Mouse (Mus musculus): ENCODE results near the gene Avpi1. TPM values are rescaled to one million over a fixed set of nuclear protein-coding genes. Genes with fewer than 3 reads are reported as not detected.
A peak's percentile ranks its signal among the peaks of the same experiment; 100 is the strongest.
"Not testable (repeated sequence)": the region's sequence is repeated elsewhere in the genome, so short reads cannot be mapped to it uniquely, and the experiment has no call there.

Gene Avpi1
- polyA plus RNA-seq, 1 experiment from 2014 or later: 43.8 TPM

DNA sequence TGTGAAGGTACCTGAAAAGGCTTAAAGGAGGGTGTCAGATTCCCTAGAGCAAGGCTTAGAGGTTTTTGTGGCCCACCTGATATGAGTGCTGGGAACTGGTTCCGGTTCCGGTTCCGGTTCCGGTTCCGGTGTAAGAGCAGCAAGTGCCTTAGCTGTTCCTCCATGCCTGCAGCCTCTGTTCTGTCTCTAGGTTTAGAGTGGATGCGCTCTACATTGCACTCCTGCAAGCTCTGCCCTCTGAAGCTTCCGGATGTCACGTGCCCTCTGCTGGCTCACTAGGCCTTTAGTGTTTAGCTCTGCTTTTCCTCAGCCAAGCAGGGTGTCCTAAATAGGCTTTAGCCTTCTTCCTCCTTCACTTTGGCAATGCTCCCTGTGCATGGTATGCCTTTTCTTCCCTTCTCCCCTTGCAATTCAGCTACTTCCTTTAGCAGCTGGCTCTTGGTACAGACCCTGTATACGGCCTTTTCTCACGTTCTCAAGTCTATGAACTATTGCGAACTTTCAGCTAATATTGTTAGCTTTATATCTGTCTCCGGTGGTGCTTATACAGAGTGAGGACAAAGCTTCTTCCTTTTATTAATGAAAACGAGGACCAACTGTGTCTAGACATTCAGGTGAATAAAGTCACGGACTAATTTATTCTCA is 39.6 kb downstream of the Avpi1 start:
- no peaks in the 10 kb centered on the region for H3K36me3 ChIP-seq (ENCODE audit: control insufficient read depth, insufficient read depth, low read length)
- H3K27ac ChIP-seq (ENCODE audit: low read length): peak overlapping the region; percentile 96
- H3K4me2 ChIP-seq (ENCODE audit: low read depth, low read length): peak overlapping the region; percentile 72
- no peak for ATAC-seq
- WGBS: 20% methylated on average over 14 of the region's 14 CpGs
- H3K9me3 ChIP-seq (ENCODE audit: control insufficient read depth, low read length): no peaks in the 10 kb centered on the region
- peak overlapping the region; percentile 57; the same call in 1 of the 2 replicates for H3K9ac ChIP-seq (ENCODE audit: low read depth, low read length)
- H3K27me3 ChIP-seq (replicated peaks; ENCODE audit: control insufficient read depth, insufficient read depth, low read length): no peaks in the 10 kb centered on the region
- peak overlapping the region; percentile 48; the same call in 1 of the 2 replicates for H3K4me3 ChIP-seq (ENCODE audit: low read length)
- H3K4me1 ChIP-seq (ENCODE audit: control insufficient read depth, insufficient read depth, low read length): peaks cover 19% of the 10 kb centered on the region

- WGBS: under 1% methylated on average over 21 of the region's 21 CpGs
- H3K4me3 ChIP-seq (ENCODE audit: low read length): peak within 1 kb of the TSS; percentile 66
- peaks cover 15% of the 10 kb centered on the region for H3K4me1 ChIP-seq (ENCODE audit: control insufficient read depth, insufficient read depth, low read length)
- H3K9ac ChIP-seq (ENCODE audit: low read depth, low read length): peak within 1 kb of the TSS; percentile 73
- H3K27me3 ChIP-seq (replicated peaks; ENCODE audit: control insufficient read depth, insufficient read depth, low read length): no peaks in the 10 kb centered on the region
- H3K4me2 ChIP-seq (ENCODE audit: low read depth, low read length): peak within 1 kb of the TSS; percentile 93
- no peaks in the 10 kb centered on the region for H3K36me3 ChIP-seq (ENCODE audit: control insufficient read depth, insufficient read depth, low read length)
- H3K9me3 ChIP-seq (ENCODE audit: control insufficient read depth, low read length): no peaks in the 10 kb centered on the region
- ATAC-seq: peak; percentile 47
- no peak within 1 kb of the TSS for H3K27ac ChIP-seq (ENCODE audit: low read length)
Observed at GRCm38 (mm10) chr19:42086166-42086565, 42.7 kb downstream of the Avpi1 start, which contains the start of gene Morn4. Gene Morn4 (minus strand): TSS chr19:42086357.

- Histone ChIP-seq H3K36me3 (ENCODE audit: control insufficient read depth, insufficient read depth, low read length) (no peaks in the 10 kb centered on the region), H3K27ac (ENCODE audit: low read length) (no peak overlapping the region), H3K9me3 (ENCODE audit: control insufficient read depth, low read length) (no peaks in the 10 kb centered on the region), H3K9ac (ENCODE audit: low read depth, low read length) (peak overlapping the region; percentile 73), H3K4me1 (ENCODE audit: control insufficient read depth, insufficient read depth, low read length) (peaks cover 14% of the 10 kb centered on the region), H3K4me3 (ENCODE audit: low read length) (peak overlapping the region; percentile 66), H3K4me2 (ENCODE audit: low read depth, low read length) (peak overlapping the region; percentile 93), H3K27me3 (replicated peaks; ENCODE audit: control insufficient read depth, insufficient read depth, low read length) (no peaks in the 10 kb centered on the region)
- ATAC-seq: no peak
- 8% methylated on average over 10 of the region's 10 CpGs for WGBS
Observed at GRCm38 (mm10) chr19:42085690-42086089, 43.2 kb downstream of the Avpi1 start.

DNA sequence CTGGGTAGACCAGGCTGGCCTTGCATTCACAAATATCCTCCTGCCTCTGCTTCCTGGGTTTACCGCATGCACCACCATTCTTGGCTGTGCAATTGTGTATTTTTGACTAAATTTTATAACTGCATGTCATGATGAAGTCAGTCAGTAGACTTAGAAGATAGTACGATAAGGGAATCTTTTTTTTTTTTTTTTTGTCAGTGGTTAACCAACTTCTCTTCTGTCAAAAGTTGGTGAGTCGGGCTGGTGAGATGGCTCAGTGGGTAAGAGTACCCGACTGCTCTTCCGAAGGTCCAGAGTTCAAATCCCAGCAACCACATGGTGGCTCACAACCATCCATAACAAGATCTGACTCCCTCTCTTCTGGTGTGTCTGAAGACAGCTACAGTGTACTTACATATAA is 47.2 kb downstream of the Avpi1 start:
- H3K4me3 ChIP-seq (ENCODE audit: low read length); H3K9me3 ChIP-seq (ENCODE audit: control insufficient read depth, low read length); ATAC-seq; H3K9ac ChIP-seq (ENCODE audit: low read depth, low read length); H3K27me3 ChIP-seq (replicated peaks; ENCODE audit: control insufficient read depth, insufficient read depth, low read length); H3K4me2 ChIP-seq (ENCODE audit: low read depth, low read length); H3K36me3 ChIP-seq (ENCODE audit: control insufficient read depth, insufficient read depth, low read length); H3K27ac ChIP-seq (ENCODE audit: low read length); H3K4me1 ChIP-seq (ENCODE audit: control insufficient read depth, insufficient read depth, low read length): not testable (repeated sequence)
- WGBS: 90% methylated on average over 5 of the region's 5 CpGs

GRCm38 (mm10) chr19:42080469-42080868 is 48.4 kb downstream of the Avpi1 start:
- WGBS: 85% methylated on average over 11 of the region's 11 CpGs

DNA sequence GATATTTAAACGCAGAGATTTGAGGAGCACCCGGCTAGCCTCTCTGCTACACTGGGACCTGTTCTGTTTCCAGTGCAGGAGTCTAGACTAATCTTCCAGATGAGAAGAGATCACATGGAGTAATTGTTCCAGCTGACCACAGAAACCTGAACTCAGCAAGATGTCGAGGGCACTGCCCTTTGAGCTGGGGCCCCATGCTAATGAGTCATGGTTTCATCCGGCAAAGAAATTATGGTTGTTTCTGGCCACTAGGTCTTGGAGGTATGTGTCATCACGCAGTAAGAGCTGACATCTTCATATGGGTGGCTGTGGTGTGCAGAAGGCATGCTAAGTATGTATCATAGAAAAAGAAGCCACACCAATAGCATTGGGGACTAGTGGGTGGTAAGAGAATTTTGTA is 48.9 kb downstream of the Avpi1 start:
- Histone ChIP-seq H3K4me2 (ENCODE audit: low read depth, low read length) (no peak overlapping the region), H3K4me3 (ENCODE audit: low read length) (no peak overlapping the region), H3K36me3 (ENCODE audit: control insufficient read depth, insufficient read depth, low read length) (no peaks in the 10 kb centered on the region), H3K4me1 (ENCODE audit: control insufficient read depth, insufficient read depth, low read length) (no peaks in the 10 kb centered on the region), H3K27me3 (replicated peaks; ENCODE audit: control insufficient read depth, insufficient read depth, low read length) (no peaks in the 10 kb centered on the region), H3K9ac (ENCODE audit: low read depth, low read length) (no peak overlapping the region), H3K27ac (ENCODE audit: low read length) (peak overlapping the region; percentile 24; the same call in 1 of the 2 replicates), H3K9me3 (ENCODE audit: control insufficient read depth, low read length) (no peaks in the 10 kb centered on the region)
- 68% methylated on average over 5 of the region's 5 CpGs for WGBS
- peak; percentile 75 for ATAC-seq

More at GRCm38 (mm10) chr19:42080469-42080868, 48.4 kb downstream of the Avpi1 start:
- H3K36me3 ChIP-seq (ENCODE audit: control insufficient read depth, insufficient read depth, low read length): no peaks in the 10 kb centered on the region
- peaks cover under 1% of the 10 kb centered on the region; the same call in 1 of the 2 replicates for H3K4me1 ChIP-seq (ENCODE audit: control insufficient read depth, insufficient read depth, low read length)
- H3K9ac ChIP-seq (ENCODE audit: low read depth, low read length): no peak overlapping the region
- no peak overlapping the region for H3K4me2 ChIP-seq (ENCODE audit: low read depth, low read length)
- no peaks in the 10 kb centered on the region for H3K27me3 ChIP-seq (replicated peaks; ENCODE audit: control insufficient read depth, insufficient read depth, low read length)
- no peaks in the 10 kb centered on the region for H3K9me3 ChIP-seq (ENCODE audit: control insufficient read depth, low read length)
- no peak overlapping the region for H3K4me3 ChIP-seq (ENCODE audit: low read length)
- no peak for ATAC-seq
- no peak overlapping the region for H3K27ac ChIP-seq (ENCODE audit: low read length)

- no peaks in the 10 kb centered on the region for H3K36me3 ChIP-seq (ENCODE audit: control insufficient read depth, insufficient read depth, low read length)
- H3K9me3 ChIP-seq (ENCODE audit: control insufficient read depth, low read length): no peaks in the 10 kb centered on the region
- H3K27ac ChIP-seq (ENCODE audit: low read length): no peak overlapping the region
- H3K4me3 ChIP-seq (ENCODE audit: low read length): no peak overlapping the region
- H3K4me2 ChIP-seq (ENCODE audit: low read depth, low read length): no peak overlapping the region
- no peaks in the 10 kb centered on the region for H3K4me1 ChIP-seq (ENCODE audit: control insufficient read depth, insufficient read depth, low read length)
- no peaks in the 10 kb centered on the region for H3K27me3 ChIP-seq (replicated peaks; ENCODE audit: control insufficient read depth, insufficient read depth, low read length)
- no peak for ATAC-seq
- 93% methylated on average over 12 of the region's 12 CpGs for WGBS
- H3K9ac ChIP-seq (ENCODE audit: low read depth, low read length): no peak overlapping the region
Observed at GRCm38 (mm10) chr19:42079006-42079405, 49.9 kb downstream of the Avpi1 start.

GRCm38 (mm10) chr19:42078566-42078965 is 50.3 kb downstream of the Avpi1 start:
- no peak for ATAC-seq
- H3K27me3 ChIP-seq (replicated peaks; ENCODE audit: control insufficient read depth, insufficient read depth, low read length): no peaks in the 10 kb centered on the region
- H3K9ac ChIP-seq (ENCODE audit: low read depth, low read length): no peak overlapping the region
- H3K4me1 ChIP-seq (ENCODE audit: control insufficient read depth, insufficient read depth, low read length): no peaks in the 10 kb centered on the region
- no peak overlapping the region for H3K4me2 ChIP-seq (ENCODE audit: low read depth, low read length)
- no peak overlapping the region for H3K27ac ChIP-seq (ENCODE audit: low read length)
- H3K9me3 ChIP-seq (ENCODE audit: control insufficient read depth, low read length): no peaks in the 10 kb centered on the region
- H3K4me3 ChIP-seq (ENCODE audit: low read length): no peak overlapping the region
- WGBS: 94% methylated on average over 8 of the region's 8 CpGs
- H3K36me3 ChIP-seq (ENCODE audit: control insufficient read depth, insufficient read depth, low read length): no peaks in the 10 kb centered on the region

GRCm38 (mm10) chr19:42075992-42076391 is 52.9 kb downstream of the Avpi1 start:
- no peak for ATAC-seq
- no peak overlapping the region for H3K4me2 ChIP-seq (ENCODE audit: low read depth, low read length)

More at GRCm38 (mm10) chr19:42075992-42076391, 52.9 kb downstream of the Avpi1 start:
- no peaks in the 10 kb centered on the region for H3K27me3 ChIP-seq (replicated peaks; ENCODE audit: control insufficient read depth, insufficient read depth, low read length)
- H3K9ac ChIP-seq (ENCODE audit: low read depth, low read length): no peak overlapping the region
- H3K27ac ChIP-seq (ENCODE audit: low read length): no peak overlapping the region
- H3K4me3 ChIP-seq (ENCODE audit: low read length): no peak overlapping the region
- WGBS: 91% methylated on average over 16 of the region's 16 CpGs
- no peaks in the 10 kb centered on the region for H3K9me3 ChIP-seq (ENCODE audit: control insufficient read depth, low read length)
- H3K36me3 ChIP-seq (ENCODE audit: control insufficient read depth, insufficient read depth, low read length): no peaks in the 10 kb centered on the region
- H3K4me1 ChIP-seq (ENCODE audit: control insufficient read depth, insufficient read depth, low read length): peaks cover 6% of the 10 kb centered on the region; the same call in 1 of the 2 replicates

Data from intestine, embryonic 16.5 days (tissue).